Mouse (Mus musculus): ENCODE data around the gene Rsg1. TPM values are rescaled to one million over a fixed set of nuclear protein-coding genes. Genes with fewer than 3 reads are reported as not detected.

Gene Rsg1
- polyA plus RNA-seq, 1 experiment from 2014 or later, result 5.5 TPM

DNA sequence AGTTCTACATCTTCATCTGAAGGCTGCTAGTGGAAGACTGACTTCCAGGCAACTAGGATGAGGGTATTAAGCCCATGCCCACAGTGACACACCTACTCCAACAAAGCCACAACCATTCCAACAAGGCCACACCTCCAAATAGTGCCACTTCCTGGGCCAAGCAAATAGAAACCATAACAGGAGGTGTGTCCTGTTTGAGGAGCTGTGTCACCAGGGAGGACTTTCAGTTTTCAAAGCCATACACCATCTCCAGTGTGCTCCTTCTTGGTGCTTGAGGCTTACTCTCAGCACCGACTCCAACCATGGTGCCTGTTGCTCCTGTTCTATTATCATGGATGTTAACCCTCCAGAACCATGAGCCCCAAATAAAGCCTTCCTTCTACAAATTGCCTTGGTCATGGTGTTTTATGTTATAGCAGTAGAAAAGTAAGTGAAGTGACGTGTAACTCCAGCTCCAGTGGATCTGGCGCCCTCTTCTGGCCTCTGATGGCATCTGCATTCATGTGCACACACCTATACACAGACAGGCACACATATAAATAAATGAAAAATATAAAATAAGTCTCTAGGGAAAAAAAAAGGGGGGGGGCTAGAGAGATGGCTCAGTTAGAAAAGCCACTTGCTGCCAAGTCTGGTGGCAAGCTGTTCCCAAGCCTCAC lies 52.4 kb downstream of the Rsg1 start:
- Histone ChIP-seq H3K27me3 (ENCODE audit: control insufficient read depth, insufficient read depth, low read length) (no peaks in the 10 kb centered on the region), H3K9ac (ENCODE audit: low read length) (no peak overlapping the region), H3K36me3 (ENCODE audit: control insufficient read depth, insufficient read depth, low read length) (no peaks in the 10 kb centered on the region), H3K4me3 (replicated peaks; ENCODE audit: low read length) (no peak overlapping the region), H3K9me3 (replicated peaks; ENCODE audit: control insufficient read depth, low read length) (no peaks in the 10 kb centered on the region; the same call in 1 of the 2 replicates), H3K4me2 (ENCODE audit: low read depth, low read length) (no peak overlapping the region), H3K27ac (ENCODE audit: low read length) (no peak overlapping the region), H3K4me1 (ENCODE audit: control insufficient read depth, insufficient read depth, low read length) (no peaks in the 10 kb centered on the region)
- no peak for ATAC-seq (ENCODE audit: insufficient read depth, low FRiP score)
- WGBS, result 89% methylated on average over 3 of the region's 3 CpGs

DNA sequence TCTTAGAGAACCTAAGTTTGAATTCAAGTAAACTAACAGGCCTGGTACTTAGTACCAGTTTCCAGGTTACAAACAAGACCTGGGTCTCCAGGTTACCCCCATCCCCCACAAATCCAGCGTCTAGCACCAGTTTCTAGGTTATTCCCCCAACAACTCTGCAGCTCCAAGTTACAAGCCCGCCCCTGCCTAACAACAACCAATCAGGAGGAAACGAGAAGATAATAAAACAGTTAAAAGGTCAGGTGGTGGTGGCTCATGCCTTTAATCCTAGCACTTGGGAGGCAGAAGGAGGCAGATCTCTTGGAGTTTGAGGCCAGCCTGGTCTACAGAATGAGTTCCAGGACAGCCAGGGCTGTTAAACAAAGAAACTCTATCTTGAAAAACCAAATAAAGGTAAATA lies 53.5 kb downstream of the Rsg1 start:
- ATAC-seq (ENCODE audit: insufficient read depth, low FRiP score), result no peak
- no peaks in the 10 kb centered on the region for H3K36me3 ChIP-seq (ENCODE audit: control insufficient read depth, insufficient read depth, low read length)
- no peaks in the 10 kb centered on the region for H3K27me3 ChIP-seq (ENCODE audit: control insufficient read depth, insufficient read depth, low read length)
- H3K4me2 ChIP-seq (ENCODE audit: low read depth, low read length), result no peak overlapping the region
- H3K4me3 ChIP-seq (replicated peaks; ENCODE audit: low read length), result no peak overlapping the region
- no peak overlapping the region for H3K27ac ChIP-seq (ENCODE audit: low read length)
- no peak overlapping the region for H3K9ac ChIP-seq (ENCODE audit: low read length)
- H3K4me1 ChIP-seq (ENCODE audit: control insufficient read depth, insufficient read depth, low read length), result no peaks in the 10 kb centered on the region
- no peaks in the 10 kb centered on the region; the same call in 1 of the 2 replicates for H3K9me3 ChIP-seq (replicated peaks; ENCODE audit: control insufficient read depth, low read length)
- WGBS, result 72% methylated on average over 3 of the region's 3 CpGs

DNA sequence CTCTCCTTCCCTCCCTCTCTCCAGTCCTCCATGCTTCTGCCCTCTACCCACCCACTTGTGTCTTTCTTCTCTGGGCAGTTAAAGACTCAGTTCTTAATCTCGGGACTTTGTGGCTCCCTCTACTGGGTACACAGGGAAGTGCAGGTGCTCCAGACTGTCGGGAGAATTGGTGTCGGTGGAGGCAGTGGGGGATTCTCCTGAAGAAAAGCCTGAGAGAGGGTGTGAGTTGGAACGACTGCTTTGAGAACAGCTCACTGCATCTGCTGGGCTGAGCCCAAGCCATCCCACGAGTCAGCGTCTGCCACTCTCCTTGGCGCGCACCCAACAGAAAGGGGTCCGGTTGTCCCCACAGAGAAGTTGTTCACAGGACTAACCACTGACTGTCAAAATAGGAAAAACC lies 54.1 kb downstream of the Rsg1 start:
- Histone ChIP-seq H3K4me3 (replicated peaks; ENCODE audit: low read length) (no peak overlapping the region), H3K4me1 (ENCODE audit: control insufficient read depth, insufficient read depth, low read length) (no peaks in the 10 kb centered on the region; the same call in 1 of the 2 replicates), H3K36me3 (ENCODE audit: control insufficient read depth, insufficient read depth, low read length) (no peaks in the 10 kb centered on the region), H3K27me3 (ENCODE audit: control insufficient read depth, insufficient read depth, low read length) (no peaks in the 10 kb centered on the region), H3K4me2 (ENCODE audit: low read depth, low read length) (no peak overlapping the region), H3K9ac (ENCODE audit: low read length) (no peak overlapping the region), H3K9me3 (replicated peaks; ENCODE audit: control insufficient read depth, low read length) (no peaks in the 10 kb centered on the region; the same call in 1 of the 2 replicates), H3K27ac (ENCODE audit: low read length) (no peak overlapping the region)
- ATAC-seq (ENCODE audit: insufficient read depth, low FRiP score), result no peak
- WGBS, result 40% methylated on average over 9 of the region's 9 CpGs

DNA sequence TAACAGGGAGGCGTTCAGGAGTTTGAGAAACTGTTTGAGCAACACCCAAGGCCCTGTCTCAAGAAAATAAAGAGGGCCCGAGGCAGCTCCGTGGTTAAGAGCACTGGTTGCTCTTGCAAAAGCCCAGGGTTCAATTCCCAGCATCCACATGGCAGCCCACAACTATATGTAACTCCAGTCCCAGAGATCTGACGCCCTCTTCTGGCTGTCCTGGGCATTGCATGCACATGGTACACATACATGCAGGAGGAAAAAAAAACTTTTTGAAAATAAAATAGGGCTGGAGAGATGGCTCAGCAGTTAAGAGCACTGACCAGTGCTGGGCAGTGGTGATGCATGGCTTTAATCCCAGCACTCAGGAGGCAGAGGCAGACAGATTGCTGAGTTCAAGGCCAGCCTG lies 54.6 kb downstream of the Rsg1 start:
- WGBS, result 79% methylated on average over 4 of the region's 4 CpGs
- no peaks in the 10 kb centered on the region for H3K27me3 ChIP-seq (ENCODE audit: control insufficient read depth, insufficient read depth, low read length)
- no peaks in the 10 kb centered on the region; the same call in 1 of the 2 replicates for H3K9me3 ChIP-seq (replicated peaks; ENCODE audit: control insufficient read depth, low read length)
- no peak overlapping the region for H3K27ac ChIP-seq (ENCODE audit: low read length)
- no peak overlapping the region for H3K4me3 ChIP-seq (replicated peaks; ENCODE audit: low read length)
- H3K36me3 ChIP-seq (ENCODE audit: control insufficient read depth, insufficient read depth, low read length), result no peaks in the 10 kb centered on the region
- no peak overlapping the region for H3K9ac ChIP-seq (ENCODE audit: low read length)
- H3K4me1 ChIP-seq (ENCODE audit: control insufficient read depth, insufficient read depth, low read length), result peaks cover 5% of the 10 kb centered on the region
- ATAC-seq (ENCODE audit: insufficient read depth, low FRiP score), result no peak
- H3K4me2 ChIP-seq (ENCODE audit: low read depth, low read length), result no peak overlapping the region

DNA sequence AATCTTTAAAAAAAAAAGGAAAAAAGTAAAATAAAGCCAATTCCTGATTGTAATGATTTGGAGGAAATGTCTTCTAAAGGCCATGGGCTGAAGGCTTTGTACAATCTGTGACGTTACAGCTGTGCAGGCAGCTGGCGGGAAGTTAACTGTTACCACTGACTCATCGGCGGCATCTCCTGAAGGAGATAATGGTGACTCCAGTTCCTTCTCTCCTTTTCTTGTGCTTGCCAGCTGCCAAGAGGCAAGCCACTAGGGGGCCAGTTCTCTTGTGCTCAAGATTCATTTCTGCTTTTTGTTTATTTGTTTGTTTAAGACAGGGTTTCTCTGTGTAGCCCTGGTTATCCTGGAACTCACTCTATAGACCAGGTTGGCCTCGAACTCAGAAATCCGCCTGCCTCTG lies 55.3 kb downstream of the Rsg1 start:
- Histone ChIP-seq H3K9me3 (replicated peaks; ENCODE audit: control insufficient read depth, low read length) (no peaks in the 10 kb centered on the region; the same call in 1 of the 2 replicates), H3K4me1 (ENCODE audit: control insufficient read depth, insufficient read depth, low read length) (peaks cover 12% of the 10 kb centered on the region), H3K36me3 (ENCODE audit: control insufficient read depth, insufficient read depth, low read length) (no peaks in the 10 kb centered on the region), H3K4me2 (ENCODE audit: low read depth, low read length) (no peak overlapping the region), H3K27me3 (ENCODE audit: control insufficient read depth, insufficient read depth, low read length) (no peaks in the 10 kb centered on the region), H3K4me3 (replicated peaks; ENCODE audit: low read length) (no peak overlapping the region), H3K27ac (ENCODE audit: low read length) (no peak overlapping the region), H3K9ac (ENCODE audit: low read length) (no peak overlapping the region)
- 72% methylated on average over 6 of the region's 6 CpGs for WGBS
- ATAC-seq (ENCODE audit: insufficient read depth, low FRiP score), result no peak

DNA sequence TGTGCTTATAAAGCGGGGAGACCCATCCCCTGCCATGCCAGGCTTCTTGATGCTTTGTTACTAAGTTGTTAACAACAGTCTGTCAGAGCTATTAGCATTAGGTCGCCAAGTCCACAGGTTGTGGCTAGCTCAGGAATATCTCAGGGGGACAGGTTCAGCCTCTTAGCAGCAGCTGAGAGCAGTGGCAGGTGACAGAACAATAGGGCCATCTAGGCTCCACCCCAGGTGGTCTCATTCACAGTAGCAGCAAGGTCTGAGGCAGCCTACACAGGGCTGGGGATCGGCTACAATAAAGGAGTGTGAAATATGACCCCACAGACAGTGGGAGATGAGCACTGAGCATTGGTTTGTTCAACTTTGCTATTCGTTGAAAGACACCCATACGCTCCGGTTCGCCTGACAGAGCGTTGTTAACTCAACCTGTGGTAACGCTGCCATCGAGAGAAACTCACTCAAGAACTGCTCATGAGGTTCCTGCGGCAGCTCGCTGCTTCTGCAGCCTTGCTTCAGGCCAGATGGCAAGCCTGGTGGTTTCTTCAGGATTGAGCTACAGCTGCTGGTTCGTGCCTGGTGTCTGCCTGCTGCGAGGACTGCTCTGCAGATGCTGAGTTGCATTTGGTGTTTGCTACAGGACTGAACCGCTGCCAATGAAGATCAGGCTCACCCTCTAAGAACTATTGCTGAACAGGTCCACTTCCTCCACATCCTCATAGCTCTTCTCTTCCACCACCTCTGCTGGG lies 56.6 kb downstream of the Rsg1 start:
- no peaks in the 10 kb centered on the region for H3K36me3 ChIP-seq (ENCODE audit: control insufficient read depth, insufficient read depth, low read length)
- no peak overlapping the region for H3K4me2 ChIP-seq (ENCODE audit: low read depth, low read length)
- ATAC-seq (ENCODE audit: insufficient read depth, low FRiP score), result no peak
- WGBS, result 63% methylated on average over 15 of the region's 15 CpGs
- H3K27ac ChIP-seq (ENCODE audit: low read length), result no peak overlapping the region
- H3K4me3 ChIP-seq (replicated peaks; ENCODE audit: low read length), result no peak overlapping the region
- no peaks in the 10 kb centered on the region; the same call in 1 of the 2 replicates for H3K9me3 ChIP-seq (replicated peaks; ENCODE audit: control insufficient read depth, low read length)
- peaks cover 21% of the 10 kb centered on the region for H3K4me1 ChIP-seq (ENCODE audit: control insufficient read depth, insufficient read depth, low read length)
- H3K9ac ChIP-seq (ENCODE audit: low read length), result no peak overlapping the region
- no peaks in the 10 kb centered on the region for H3K27me3 ChIP-seq (ENCODE audit: control insufficient read depth, insufficient read depth, low read length)

DNA sequence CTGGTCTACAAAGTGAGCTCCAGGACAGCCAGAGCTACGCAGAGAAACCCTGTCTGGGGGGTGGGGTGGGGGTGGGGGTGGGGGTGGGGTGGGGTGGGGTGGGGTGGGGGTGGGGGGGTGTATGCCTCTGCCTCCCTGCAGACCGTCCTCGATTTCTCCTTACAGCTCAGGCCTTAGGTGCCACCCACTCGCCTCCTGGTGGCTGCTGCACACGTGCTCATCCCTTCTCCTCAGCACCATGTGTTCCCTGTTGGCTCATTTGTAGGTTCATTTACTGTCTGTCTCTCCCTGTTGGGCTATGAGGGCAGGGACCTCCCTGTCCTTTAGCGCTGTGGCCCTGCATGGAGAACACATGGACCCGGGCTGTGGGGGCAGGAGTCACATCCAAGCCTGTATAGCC lies 57.5 kb downstream of the Rsg1 start:
- no peaks in the 10 kb centered on the region for H3K27me3 ChIP-seq (ENCODE audit: control insufficient read depth, insufficient read depth, low read length)
- no peak overlapping the region for H3K4me2 ChIP-seq (ENCODE audit: low read depth, low read length)
- no peaks in the 10 kb centered on the region for H3K9me3 ChIP-seq (replicated peaks; ENCODE audit: control insufficient read depth, low read length)
- H3K4me1 ChIP-seq (ENCODE audit: control insufficient read depth, insufficient read depth, low read length), result peaks cover 27% of the 10 kb centered on the region
- H3K9ac ChIP-seq (ENCODE audit: low read length), result no peak overlapping the region
- no peak for ATAC-seq (ENCODE audit: insufficient read depth, low FRiP score)
- no peaks in the 10 kb centered on the region for H3K36me3 ChIP-seq (ENCODE audit: control insufficient read depth, insufficient read depth, low read length)
- WGBS, result 80% methylated on average over 7 of the region's 7 CpGs
- H3K4me3 ChIP-seq (replicated peaks; ENCODE audit: low read length), result no peak overlapping the region
- peak overlapping the region; percentile 66; the same call in 1 of the 2 replicates for H3K27ac ChIP-seq (ENCODE audit: low read length)

DNA sequence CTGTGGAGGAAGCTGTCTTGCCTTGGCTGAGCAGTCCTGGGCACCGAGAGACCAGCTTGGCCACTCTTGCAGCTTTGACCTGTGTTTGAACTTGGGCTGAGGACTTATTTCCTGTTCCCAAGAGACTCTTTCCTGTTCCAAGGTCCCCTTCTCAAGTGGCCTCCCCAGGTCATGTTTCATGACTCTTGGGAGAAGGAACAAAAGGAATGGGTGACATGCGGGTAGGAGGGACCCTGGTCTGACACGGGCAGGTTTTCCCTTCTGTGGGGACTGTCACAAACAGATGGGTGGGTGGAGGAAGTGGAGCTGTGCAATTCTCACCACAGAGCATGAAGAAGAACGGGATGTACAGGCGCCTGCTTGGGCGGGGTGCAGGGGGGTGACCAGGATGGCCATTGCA lies 58.0 kb downstream of the Rsg1 start:
- WGBS, result 58% methylated on average over 6 of the region's 6 CpGs
- H3K27me3 ChIP-seq (ENCODE audit: control insufficient read depth, insufficient read depth, low read length), result no peaks in the 10 kb centered on the region
- no peak overlapping the region for H3K4me3 ChIP-seq (replicated peaks; ENCODE audit: low read length)
- no peaks in the 10 kb centered on the region for H3K9me3 ChIP-seq (replicated peaks; ENCODE audit: control insufficient read depth, low read length)
- no peak overlapping the region for H3K9ac ChIP-seq (ENCODE audit: low read length)
- H3K27ac ChIP-seq (ENCODE audit: low read length), result peak overlapping the region; percentile 66; the same call in 1 of the 2 replicates
- no peaks in the 10 kb centered on the region for H3K36me3 ChIP-seq (ENCODE audit: control insufficient read depth, insufficient read depth, low read length)
- no peak overlapping the region for H3K4me2 ChIP-seq (ENCODE audit: low read depth, low read length)
- peaks cover 27% of the 10 kb centered on the region for H3K4me1 ChIP-seq (ENCODE audit: control insufficient read depth, insufficient read depth, low read length)
- peak; percentile 21; the same call in 1 of the 2 replicates for ATAC-seq (ENCODE audit: insufficient read depth, low FRiP score)

DNA sequence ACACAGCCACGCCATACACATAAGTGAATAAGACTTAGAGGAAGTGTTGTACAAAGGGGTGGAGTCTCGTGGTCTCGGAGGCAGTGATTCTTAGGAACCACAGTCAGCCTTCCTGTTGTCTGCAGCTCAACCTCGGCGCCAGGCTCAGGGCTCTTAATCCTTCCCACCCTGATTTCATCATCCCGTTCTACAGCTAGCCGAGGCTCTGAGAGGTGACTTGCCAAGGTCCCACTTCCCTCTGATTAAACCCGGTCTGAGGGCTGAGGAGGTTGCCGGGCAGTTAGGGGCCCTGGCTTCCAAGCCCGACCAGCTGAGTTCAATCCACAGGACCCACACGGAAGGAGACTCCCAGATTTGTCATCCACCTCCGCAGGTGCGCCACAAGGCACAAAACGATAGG lies 59.1 kb downstream of the Rsg1 start:
- peak overlapping the region; percentile 61 for H3K9ac ChIP-seq (ENCODE audit: low read length)
- no peaks in the 10 kb centered on the region for H3K36me3 ChIP-seq (ENCODE audit: control insufficient read depth, insufficient read depth, low read length)
- no peaks in the 10 kb centered on the region for H3K9me3 ChIP-seq (replicated peaks; ENCODE audit: control insufficient read depth, low read length)
- H3K27ac ChIP-seq (ENCODE audit: low read length), result peak overlapping the region; percentile 73
- H3K27me3 ChIP-seq (ENCODE audit: control insufficient read depth, insufficient read depth, low read length), result no peaks in the 10 kb centered on the region
- WGBS, result 13% methylated on average over 14 of the region's 14 CpGs
- peak; percentile 31; the same call in 1 of the 2 replicates for ATAC-seq (ENCODE audit: insufficient read depth, low FRiP score)
- H3K4me1 ChIP-seq (ENCODE audit: control insufficient read depth, insufficient read depth, low read length), result peaks cover 35% of the 10 kb centered on the region
- H3K4me2 ChIP-seq (ENCODE audit: low read depth, low read length), result peak overlapping the region; percentile 46
- peak overlapping the region; percentile 34 for H3K4me3 ChIP-seq (replicated peaks; ENCODE audit: low read length)

All from stomach, embryonic 16.5 days (tissue).